Mouse (Mus musculus): ENCODE results near the gene Gm16181. TPM values are rescaled to one million over a fixed set of nuclear protein-coding genes. Genes with fewer than 3 reads are reported as not detected.

Gene Gm16181
- under 1 TPM in 2 of 3 experiments, not detected in 1; 0.67 to 0.68 TPM for polyA plus RNA-seq (2017; shearing (Covaris generic))

DNA sequence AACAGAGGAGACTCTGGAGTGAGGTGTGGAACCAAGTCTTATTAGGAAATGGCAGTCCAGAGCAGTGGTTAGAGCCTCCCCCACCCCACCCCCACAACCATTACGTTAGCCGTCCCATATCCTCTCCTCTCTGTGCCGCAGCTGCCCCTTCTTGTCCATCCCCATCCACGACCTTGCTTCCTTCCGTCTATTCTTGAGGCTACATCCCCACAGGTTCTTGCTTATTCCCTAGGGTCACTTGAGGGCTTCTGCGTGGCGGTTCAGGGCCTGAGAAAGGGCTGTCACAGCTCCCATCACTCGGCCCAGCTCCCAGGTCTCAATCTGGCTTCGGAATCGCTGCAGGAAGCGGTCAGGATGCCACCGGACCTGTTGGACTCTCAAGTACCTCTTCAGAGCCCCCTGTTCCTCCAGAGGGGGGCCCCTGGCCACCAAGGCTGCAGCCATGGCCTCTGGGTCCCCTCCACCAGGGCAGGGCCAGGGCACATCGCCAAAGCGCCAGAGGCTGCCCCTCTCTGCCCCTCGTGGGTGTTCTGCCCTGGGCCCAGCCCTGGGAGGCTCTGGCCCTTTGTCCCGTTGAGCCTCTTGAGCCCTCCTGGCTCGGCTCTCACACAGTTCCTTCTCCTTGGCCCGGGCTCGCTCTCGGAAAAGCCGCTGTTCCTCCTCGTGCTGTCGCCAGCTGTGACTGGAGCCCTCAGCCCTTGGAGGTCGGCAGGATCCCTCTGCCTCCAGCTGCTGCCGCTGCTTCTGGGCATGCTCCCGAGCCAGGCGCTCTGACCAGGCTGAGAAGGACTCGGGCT, at the start of gene Gm16181:
TSS of gene Gm16181 (plus strand) at position 679 of the 797 bp plus-strand sequence.
- ATAC-seq: peak; percentile 3

DNA sequence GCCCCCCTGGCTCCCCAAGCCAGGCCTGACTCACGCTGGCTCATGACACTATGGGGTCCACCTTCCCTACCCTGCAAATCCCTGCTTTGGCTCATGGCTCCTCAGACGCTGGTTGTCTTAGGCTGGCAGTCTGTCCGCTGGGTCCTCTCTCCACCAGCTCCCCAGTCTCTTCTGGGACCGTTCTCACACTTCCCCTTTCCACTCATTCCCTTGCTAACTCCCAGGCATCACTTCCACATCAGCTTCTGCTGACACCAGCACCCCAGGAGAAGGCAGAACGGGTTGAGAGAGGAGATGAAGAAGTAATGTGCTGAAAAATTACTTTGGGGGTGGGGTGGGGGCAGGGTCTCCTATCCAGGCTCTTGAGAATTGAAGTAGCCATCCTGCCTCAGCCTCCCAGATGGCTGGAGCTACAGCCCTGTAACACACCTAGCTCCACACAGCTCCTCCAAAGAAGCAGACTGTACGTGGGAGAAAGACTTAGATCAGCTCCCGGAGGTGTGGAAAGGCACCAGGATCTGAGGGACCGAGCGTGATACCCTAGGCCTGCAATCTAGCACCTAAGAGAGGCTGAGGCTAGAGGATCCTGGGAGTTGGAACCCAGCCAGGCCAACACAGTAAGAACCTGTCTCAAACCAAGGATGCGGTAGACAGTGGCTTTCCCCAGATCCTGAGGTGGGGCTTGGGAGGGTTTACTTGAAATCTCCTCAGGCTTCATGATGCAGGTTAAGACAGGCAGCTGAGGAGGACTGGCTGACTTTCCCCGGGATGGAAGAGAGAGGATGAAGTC, 48.0 kb upstream of the Gm16181 start:
- ATAC-seq: peak; percentile 63

DNA sequence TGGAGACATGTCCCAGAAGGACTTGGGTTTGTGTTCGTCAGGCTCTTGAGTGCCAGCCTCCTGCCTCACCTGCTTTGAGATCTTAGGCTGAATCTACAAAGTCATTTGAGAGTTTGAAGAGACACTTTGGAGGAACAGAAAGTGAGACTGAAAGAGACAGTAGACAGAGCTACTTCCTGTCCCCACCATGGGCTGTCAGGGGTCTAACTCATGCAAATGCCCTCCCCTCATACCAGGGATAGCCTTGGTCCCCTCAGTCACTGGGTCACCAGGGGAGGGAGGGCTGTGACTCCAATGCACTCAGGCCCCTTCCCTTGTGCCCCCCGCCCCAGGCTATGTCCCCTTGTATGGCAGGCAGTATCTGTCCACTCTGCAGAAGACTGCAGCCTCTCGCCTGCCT, 47.3 kb upstream of the Gm16181 start:
- peak; percentile 74 for ATAC-seq

DNA sequence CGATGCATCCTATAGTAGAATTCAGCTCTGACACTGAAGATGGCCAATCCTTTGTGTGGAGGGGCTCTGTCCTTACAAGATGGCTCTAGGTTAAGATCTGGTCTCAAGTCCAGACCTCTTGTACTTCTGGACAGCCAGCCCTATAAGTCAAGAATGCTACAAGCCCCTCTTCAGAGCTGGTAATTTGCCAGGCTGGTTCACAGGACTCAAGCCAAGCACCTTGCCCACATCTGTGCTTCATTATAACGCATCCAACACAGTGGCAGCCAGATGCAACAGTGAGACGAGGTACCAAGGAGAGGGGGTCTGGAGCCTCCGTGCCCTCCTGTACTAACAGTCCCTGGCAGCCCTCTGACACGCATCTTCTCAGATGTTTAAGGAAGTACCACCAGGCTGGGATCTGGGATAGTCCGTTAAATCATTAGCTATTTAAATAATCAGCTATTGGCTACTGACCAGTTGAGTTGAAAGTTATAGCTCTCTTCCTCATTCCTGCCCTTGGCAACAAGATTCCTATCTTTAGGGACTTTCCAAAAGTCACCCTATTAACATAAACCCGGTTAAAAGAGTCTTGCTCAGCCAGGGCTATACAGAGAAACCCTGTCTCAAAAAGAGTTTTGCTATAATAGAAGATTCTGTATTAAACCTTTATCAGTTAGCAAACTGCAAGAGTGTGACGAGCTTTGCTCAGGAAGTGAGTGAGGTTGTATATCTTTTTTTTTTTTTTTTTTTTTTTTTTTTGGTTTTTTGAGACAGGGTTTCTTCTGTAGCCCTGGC, 46.2 kb upstream of the Gm16181 start:
- peak; percentile 53 for ATAC-seq

DNA sequence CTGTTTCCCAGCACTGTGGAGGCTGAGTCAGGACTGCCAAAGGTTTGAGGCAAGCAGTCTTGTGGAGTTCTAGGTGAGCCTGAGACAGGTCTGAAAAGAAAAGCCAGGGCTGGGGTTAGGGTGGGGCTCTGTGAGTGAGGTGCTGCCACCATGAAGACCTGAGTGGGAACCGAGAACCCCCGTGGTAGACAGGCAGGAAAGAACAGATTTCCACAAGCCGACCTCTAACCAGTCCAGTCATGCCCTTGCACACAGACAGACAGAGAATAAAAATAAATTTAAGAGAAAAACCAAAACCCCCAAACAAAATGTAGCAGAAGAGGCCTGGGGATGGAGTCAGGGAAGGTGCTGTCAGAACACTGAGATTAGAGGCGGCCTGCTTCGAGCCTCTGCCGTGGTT, 45.3 kb upstream of the Gm16181 start:
- ATAC-seq: no peak

DNA sequence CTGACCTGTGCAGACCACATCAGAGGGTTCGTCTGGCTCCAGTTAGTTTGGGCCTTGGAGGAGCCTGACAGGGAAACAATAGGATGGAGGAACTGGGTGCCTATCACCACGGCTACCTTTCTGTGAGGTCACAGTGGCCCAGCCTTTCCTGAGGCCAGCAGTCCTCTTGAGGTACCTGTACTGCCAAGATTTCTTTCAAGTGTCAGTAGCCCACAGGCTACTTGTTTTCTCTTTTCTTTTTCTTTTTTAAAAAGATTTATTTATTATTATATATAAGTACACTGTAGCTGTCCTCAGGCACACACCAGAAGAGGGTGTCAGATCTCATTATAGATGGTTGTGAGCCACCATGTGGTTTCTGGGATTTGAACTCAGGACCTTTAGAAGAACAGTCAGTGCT, 44.7 kb upstream of the Gm16181 start, which contains the start of gene Aif1:
TSS of gene Aif1 (minus strand) at position 101 of the 400 bp plus-strand sequence.
- no peak for ATAC-seq

DNA sequence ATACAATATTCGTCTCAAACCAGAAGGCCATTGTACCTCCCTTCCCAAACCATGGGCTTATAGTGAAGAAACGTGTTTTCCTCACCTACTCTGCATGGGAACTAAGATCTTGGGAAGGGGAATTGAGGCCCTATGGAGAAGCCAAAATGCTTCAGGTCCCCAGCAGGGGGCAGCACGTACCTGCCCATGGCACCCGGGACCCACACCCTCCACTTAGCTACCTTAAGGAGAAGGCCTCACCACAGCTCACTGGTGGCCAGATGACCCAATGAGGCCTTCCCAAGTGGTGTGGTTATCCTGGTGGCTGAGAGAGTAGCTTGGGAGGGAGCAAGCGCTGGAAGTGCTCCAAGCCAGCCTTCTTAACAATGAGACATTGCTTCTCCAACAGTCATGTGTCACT, 42.1 kb upstream of the Gm16181 start:
- ATAC-seq: peak; percentile 41

DNA sequence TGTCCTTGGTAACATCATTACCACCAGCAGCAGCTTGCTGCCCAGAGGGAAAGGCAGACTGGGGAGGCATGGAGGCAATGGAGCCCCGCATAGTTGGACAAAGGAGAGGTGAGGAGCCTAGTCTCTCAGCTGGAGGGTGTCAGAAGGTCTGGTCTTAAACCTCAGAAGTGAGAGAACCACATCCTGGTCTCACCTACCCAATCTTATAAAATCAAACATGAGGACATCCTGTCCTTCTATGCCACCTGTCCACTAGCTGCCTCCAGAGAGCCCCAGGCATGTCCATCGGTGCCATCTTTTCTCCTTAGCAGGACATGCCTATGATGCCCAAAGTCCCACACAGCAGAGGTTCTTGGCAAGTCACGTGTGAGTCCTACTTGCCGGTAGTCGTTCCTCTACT, 40.5 kb upstream of the Gm16181 start:
- peak; percentile 17 for ATAC-seq

DNA sequence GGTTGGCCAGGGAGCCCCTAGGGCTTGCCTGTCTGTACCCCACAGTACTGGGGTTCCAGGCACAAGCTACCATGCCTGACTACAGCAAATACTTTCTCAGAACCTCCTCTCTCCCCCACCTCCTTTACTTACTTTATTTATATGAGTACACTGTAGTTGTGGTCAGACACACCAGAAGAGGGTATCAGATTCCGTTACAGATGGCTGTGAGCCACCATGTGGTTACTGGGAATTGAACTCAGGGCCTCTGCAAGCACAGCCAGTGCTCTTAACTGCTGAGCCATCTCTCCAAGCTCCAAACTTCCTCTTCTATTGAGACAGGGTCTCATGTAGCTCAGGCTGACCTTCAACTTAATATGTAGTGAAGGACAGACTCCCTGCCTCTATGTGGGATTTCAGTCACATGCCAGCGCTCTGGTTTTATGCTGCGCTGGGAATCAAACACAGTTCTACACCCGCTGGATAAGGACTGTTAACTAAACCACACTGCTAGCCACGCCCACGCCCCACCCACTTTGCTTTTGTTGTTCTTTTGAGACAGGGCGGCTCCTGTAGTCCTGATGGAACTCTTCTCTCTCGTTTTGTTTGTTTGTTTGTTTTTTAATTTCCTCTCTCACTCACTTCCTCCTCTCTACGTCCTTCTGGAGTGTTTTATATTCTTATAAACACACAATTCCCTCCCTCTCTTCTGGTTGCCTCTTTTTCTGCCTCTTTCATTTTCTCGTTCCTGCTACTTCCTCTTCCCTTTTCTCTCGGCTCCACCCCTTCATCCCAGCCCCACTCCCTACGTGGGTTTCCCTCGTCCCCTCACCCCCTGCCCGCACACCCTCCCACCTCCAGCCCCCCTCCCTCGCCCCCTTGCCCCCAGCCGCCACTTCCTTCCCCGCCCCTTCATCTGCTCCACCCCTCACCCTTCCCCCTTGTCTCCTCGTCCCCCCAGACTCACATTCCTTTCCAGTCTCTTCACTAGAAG, 34.7 kb upstream of the Gm16181 start:
- ATAC-seq: peak; percentile 42

DNA sequence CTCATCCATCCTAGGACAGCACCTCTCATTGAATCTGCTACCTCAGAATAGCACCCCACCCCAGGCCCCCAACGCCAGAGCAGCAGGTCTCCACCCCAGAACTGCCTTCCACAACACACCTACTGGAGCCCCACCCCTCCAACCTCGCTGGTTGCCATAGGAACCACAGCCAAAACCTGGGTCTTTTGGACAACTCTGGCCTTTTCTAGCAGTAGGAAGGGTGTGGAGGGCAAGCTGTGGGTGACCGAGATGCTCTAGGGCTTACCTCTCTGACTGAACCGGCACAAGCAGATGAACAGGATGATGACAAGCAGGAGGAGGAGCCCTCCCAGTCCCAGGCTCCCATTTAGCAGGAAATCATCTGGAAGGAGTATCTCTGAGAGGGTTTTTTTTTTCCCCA, 34.0 kb upstream of the Gm16181 start:
- ATAC-seq: peak; percentile 30

DNA sequence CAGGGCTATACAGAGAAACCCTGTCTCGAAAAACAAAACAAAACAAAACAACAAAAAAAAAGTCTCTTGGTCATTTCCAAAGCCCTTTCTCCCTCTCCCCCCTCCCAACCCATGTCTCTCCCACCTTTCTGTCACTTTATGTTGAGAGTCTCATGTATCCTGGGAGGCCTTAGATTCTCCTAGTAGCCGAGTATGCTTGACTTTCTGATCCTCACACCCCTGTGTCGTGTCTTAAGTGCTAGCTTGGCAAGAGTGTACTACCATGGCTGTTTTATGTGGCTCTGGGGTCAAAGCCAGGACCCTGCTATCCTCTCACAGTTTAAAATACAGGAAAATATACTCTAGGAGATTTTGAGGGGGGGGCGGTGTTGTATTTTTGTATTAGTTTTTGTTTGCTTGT, 33.3 kb upstream of the Gm16181 start:
- ATAC-seq: no peak

DNA sequence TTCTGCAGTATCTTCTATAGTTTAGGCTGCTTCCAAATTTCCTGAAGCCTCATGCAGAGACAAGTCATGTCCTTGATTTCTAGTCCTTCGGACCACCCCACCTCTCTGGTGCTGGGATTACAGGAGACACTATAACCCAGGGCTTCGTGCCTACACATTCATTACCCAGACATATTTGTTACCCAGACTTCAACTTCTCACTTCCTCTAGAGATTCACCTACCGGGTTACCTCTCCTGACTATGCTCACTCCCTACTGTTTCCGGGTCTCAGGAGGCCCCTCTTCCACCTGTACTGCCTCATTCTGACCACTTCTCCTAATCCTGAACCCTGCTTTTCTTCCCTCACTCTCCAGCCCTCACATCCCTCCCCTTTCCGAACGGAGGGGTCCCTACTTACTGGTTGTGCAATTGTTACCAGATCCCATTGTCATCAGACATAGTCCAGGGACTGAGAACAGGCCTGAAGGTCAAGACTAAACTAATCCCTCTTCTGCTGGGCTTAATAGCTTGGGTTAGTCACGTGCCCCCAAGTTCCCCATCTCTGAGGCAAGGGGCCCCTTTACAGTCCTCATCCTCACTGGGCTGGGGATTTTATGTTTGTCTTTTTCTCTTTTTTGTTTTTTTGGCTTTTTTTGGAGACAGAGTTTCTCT, 32.5 kb upstream of the Gm16181 start, which contains the start of gene Lst1:
TSS of gene Lst1 (minus strand) at position 481 of the 652 bp plus-strand sequence.
- no peak for ATAC-seq

DNA sequence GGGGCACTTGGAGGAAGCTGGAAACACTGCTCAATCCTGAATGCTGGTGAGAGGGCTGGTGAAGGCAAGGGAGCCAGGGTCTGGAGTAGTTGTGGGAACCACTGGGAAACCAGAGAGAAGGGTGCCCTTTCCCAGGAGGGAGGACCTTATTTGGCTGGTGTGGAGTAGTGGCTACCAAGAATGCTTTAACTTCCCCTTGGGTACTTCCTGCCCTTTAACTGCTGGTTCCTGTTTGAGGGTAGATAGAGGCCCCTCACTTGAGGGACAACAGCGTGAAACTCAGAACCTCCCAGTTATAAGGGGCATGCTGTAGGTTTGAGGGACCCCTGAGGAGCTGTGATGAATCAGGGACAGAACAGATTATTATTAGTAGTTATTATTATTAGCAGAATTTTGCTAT, 31.4 kb upstream of the Gm16181 start:
- no peak for ATAC-seq

DNA sequence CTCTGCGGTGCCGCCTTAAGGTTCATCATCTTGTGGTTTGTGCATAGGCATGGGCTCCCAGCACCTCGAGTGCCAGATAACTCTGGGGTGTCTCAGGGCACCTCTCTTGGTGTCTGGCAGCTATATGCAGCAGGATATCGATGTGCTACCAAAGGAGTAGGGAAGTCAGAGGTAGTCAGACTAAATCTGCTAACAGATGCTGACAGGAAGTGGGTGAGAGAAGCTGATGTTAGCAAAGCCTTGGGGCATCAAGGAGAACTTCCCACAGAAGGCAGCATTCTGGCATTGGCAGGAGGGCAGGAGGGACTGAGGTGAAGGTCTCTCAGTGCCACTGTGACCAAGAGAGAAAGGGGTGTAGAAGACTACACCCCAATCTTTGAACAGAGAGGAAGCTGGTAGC, 30.5 kb upstream of the Gm16181 start:
- peak; percentile 72 for ATAC-seq

DNA sequence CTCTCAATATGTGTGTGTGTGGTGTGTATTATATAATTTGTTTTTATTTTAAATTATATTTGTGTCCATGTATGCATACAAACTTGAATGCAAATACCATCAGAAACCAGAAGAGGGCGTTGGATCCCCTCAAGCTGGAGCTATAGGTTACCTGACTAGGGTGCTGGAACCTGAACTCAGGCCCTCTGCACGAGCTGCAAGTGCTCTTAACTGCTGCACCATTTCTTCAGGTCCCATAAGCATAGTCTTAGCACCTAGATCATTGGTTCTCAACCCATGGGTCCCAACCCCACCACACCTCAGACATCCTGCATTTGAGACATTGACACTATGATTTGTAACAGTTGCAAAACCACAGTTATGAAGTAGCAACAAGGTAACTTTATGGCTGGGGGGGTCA, 28.9 kb upstream of the Gm16181 start:
- no peak for ATAC-seq

DNA sequence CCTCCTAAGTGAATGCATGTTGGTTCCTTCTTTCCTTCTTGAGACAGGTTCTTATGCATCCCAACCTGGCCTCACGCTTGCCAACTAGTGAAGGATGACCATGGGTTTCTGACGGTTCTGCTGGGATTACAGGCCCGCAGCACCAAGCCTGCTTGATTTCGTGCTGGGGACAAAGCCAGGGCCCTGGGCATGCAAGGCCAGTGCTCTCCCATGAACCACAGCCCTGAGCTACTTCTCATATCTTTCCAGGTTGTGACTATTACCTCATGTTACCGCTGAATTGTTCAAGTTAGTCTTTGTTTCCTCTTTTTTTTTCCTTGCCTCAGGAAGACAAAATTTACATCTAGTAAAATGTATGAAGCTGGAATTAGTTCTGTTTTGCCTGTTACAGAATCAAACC, 27.7 kb upstream of the Gm16181 start:
- ATAC-seq: no peak

DNA sequence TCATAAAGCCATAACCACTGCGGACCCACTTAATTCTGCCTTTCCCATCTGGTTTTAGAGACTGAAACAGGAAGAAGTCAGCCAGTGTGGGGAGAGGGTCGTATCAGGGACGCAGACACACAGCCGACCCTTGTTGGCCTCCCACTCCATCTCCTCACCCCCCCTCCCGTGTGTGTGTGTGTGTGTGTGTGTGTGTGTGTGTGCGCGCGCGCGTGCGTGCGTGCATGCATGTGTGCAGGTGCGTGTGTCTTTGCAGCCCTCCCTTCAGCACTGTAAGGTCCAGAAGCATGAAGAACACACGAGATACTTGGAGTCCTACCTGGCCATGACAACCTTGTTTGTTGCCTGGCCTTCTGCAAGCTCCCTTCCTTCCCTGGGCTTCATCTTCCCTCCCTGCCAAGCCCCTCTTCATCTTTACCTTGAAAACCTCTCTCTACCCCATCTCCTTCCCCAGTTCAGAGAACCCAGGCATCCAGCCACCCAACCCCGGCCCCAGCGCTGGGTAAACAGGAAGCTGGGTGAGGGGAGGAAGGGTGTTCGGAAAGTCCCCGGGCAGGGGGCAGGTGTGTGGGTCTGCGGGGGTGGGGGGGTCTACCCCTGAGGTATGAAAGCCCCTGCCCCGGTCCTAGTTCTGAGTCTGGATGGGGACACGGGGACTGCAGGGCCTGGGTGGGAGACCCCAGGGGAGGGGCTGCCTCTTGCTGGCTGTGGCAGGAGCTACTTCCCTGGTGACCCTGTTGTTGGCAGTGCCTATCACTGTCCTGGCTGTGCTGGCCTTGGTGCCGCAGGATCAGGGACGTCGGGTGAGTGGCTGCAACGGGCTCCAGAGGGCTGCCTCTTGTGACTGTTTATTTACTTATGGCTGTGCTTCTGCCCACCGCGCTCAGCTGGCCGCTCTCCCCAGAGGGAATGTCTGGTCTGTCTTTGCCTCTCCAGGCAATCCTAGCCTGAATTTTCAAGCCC, 26.5 kb upstream of the Gm16181 start, which contains the start of gene Ltb:
TSS of gene Ltb (plus strand) at position 559 of the 963 bp plus-strand sequence.
- peak; percentile 60 for ATAC-seq

DNA sequence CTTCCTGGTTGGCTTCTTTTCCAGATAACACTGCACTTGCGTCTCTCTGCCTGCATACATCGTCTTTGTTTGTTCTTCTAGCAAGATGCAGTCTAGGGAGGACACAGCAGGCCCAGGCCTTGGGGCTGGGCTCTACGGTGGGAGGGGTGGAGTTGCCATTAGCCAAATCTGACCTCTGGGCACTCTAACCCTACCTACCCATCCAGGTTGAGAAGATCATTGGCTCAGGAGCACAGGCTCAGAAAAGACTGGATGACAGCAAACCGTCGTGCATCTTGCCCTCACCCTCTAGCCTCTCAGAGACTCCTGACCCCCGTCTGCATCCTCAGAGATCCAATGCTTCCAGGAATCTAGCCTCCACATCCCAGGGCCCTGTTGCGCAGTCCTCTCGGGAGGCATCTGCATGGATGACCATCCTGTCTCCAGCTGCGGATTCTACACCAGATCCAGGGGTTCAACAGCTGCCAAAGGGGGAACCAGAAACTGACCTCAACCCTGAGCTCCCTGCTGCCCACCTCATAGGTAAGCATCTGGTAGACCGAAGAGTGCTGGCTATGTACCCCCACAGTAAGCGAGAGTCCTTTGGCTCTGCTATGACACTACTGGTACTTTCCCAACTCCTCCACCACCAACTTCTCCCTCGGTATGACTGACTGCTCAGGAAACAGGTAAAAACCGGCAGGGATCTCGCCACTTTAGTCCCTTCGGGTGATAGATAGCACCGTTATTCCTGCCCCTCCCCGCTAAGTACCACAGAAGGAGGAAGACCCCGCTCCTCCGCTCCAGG, 25.6 kb upstream of the Gm16181 start:
- ATAC-seq: peak; percentile 33
